Comparison of ENCODE assay signal across 22 mouse cellular contexts in genomic region chr12:113031441-113031840, GRCm38 (mm10). TPM values are rescaled to one million over a fixed set of nuclear protein-coding genes. Genes with fewer than 3 reads are reported as not detected.
A peak's percentile ranks its signal among the peaks of the same experiment; 100 is the strongest.
DNase-seq lines count a peak whose midpoint lies in the region; ATAC-seq and TF ChIP-seq lines count a peak whose summit lies in the region.
"Had no signal": no experiment of that assay in that cellular context is flagged by ENCODE, and none has a peak within 500 bp of the region (broad histone marks: within the 10 kb centered on the region; RNA-seq: fewer than 3 reads in every experiment).

No protein-coding gene starts in this region.

- H3K27ac ChIP-seq in kidney, embryonic 16.5 days (ENCODE audit: low read length) = peak overlapping the region; percentile 72; the same call in 1 of the 2 replicates
- H3K27ac ChIP-seq in kidney, adult 2 months (ENCODE audit: insufficient read depth, low read depth, low read length) = no peak overlapping the region
- H3K27ac ChIP-seq in bone marrow, adult 2 months (ENCODE audit: control insufficient read depth, insufficient read depth, low read depth, low read length, poor library complexity) = peak overlapping the region; percentile 92
- peak overlapping the region; percentile 81 for H3K27ac ChIP-seq in macrophage
- H3K27ac ChIP-seq: hindbrain, embryonic 14.5 days; limb, embryonic 12.5 days had no signal

- DNase-seq in kidney, adult 2 months = no peak
- no peak for DNase-seq in urinary bladder, postnatal 4 days (ENCODE audit: low spot score in 2 of 2)
- DNase-seq in layer of hippocampus, adult 8-10 months (ENCODE audit: low spot score in 2 of 2) = no peak
- no peak for DNase-seq in frontal cortex, postnatal 14 days (ENCODE audit: low spot score in 2 of 2)
- DNase-seq: B cell, adult 2 months; cerebellum, postnatal 14 days; heart, postnatal 14 days; kidney, postnatal 14 days; layer of hippocampus, adult 9-11 months had no signal

- H3K9me3 ChIP-seq in kidney, embryonic 16.5 days (ENCODE audit: low read length) = 0 out of 2 replicates have a peak, but pooled peaks cover 3% of the 10 kb centered on the region
- H3K9me3 ChIP-seq: limb, embryonic 12.5 days had no signal

- 0 out of 2 replicates have a peak, but pooled peaks cover 2% of the 10 kb centered on the region for H3K36me3 ChIP-seq in kidney, embryonic 16.5 days (ENCODE audit: insufficient read depth, low read length)
- H3K36me3 ChIP-seq in kidney, adult 2 months (ENCODE audit: control insufficient read depth, insufficient read depth, low read length) = no peaks in the 10 kb centered on the region
- H3K36me3 ChIP-seq in macrophage (ENCODE audit: inconsistent target) = peaks cover 15% of the 10 kb centered on the region; the same call in 1 of the 2 replicates

- H3K9ac ChIP-seq in kidney, embryonic 16.5 days (replicated peaks; ENCODE audit: low read length) = no peak overlapping the region
- H3K9ac ChIP-seq: hindbrain, embryonic 14.5 days; limb, embryonic 12.5 days had no signal

- peaks cover 93% of the 10 kb centered on the region for H3K79me2 ChIP-seq in macrophage (ENCODE audit: inconsistent target)

- H3K27me3 ChIP-seq in kidney, embryonic 16.5 days (ENCODE audit: insufficient read depth, low read length) = no peaks in the 10 kb centered on the region
- H3K27me3 ChIP-seq in kidney, adult 2 months (replicated peaks; ENCODE audit: control insufficient read depth, insufficient read depth, low read length) = no peaks in the 10 kb centered on the region
- H3K27me3 ChIP-seq: limb, embryonic 12.5 days; Patski had no signal

- TF ChIP-seq POLR2A in kidney, adult 2 months (IDR thresholded peaks at IDR 0.05; ENCODE audit: low read depth, low read length) = no peak
- TF ChIP-seq POLR2A in bone marrow, adult 2 months (IDR thresholded peaks at IDR 0.05; ENCODE audit: borderline replicate concordance, control insufficient read depth, low read depth, low read length) = no peak

- no peak for TF ChIP-seq CTCF in kidney, adult 2 months (conservative IDR thresholded peaks at IDR 0.05; ENCODE audit: insufficient read depth, insufficient read length, low read depth, low read length)
- TF ChIP-seq CTCF in bone marrow, adult 2 months (IDR thresholded peaks at IDR 0.05; ENCODE audit: control insufficient read depth, insufficient read depth, low read length) = no peak

- H3K4me1 ChIP-seq in kidney, embryonic 16.5 days (ENCODE audit: insufficient read depth, low read length) = peaks cover 28% of the 10 kb centered on the region
- peaks cover 22% of the 10 kb centered on the region for H3K4me1 ChIP-seq in kidney, adult 2 months (ENCODE audit: control insufficient read depth, insufficient read depth, low read length)
- H3K4me1 ChIP-seq in bone marrow, adult 2 months (ENCODE audit: control insufficient read depth, insufficient read depth, low read length) = peaks cover 20% of the 10 kb centered on the region

- 83% methylated on average over 6 of the region's 6 CpGs for WGBS in kidney, embryonic 16.5 days
- WGBS in kidney, adult 2 months = 62% methylated on average over 6 of the region's 6 CpGs
- WGBS in bone marrow, adult 2 months = 42% methylated on average over 6 of the region's 6 CpGs
- 29% methylated on average over 6 of the region's 6 CpGs for WGBS in macrophage (ENCODE audit: missing documents)

- H3K4me3 ChIP-seq in kidney, embryonic 16.5 days (ENCODE audit: low read length) = no peak overlapping the region
- H3K4me3 ChIP-seq in kidney, adult 2 months (ENCODE audit: insufficient read depth, low read depth, low read length) = no peak overlapping the region
- no peak overlapping the region for H3K4me3 ChIP-seq in bone marrow, adult 2 months (replicated peaks; ENCODE audit: control insufficient read depth, low read depth, low read length)
- no peak overlapping the region for H3K4me3 ChIP-seq in macrophage (ENCODE audit: inconsistent target)
- H3K4me3 ChIP-seq: limb, embryonic 12.5 days had no signal

- ATAC-seq in kidney, embryonic 16.5 days (ENCODE audit: low FRiP score, low TSS enrichment) = no peak
- peak; percentile 39 for ATAC-seq in erythroid progenitor cell, adult 5-6 weeks (replicated peaks; ENCODE audit: low FRiP score, poor library complexity, severe bottlenecking)
- ATAC-seq: activated CD4-positive, CD25-positive, alpha-beta regulatory T cell, adult 4 months; forebrain, embryonic 14.5 days; Patski had no signal

- no peak overlapping the region for H3K4me2 ChIP-seq in kidney, embryonic 16.5 days (replicated peaks; ENCODE audit: low read depth, low read length)
- H3K4me2 ChIP-seq: hindbrain, embryonic 14.5 days; limb, embryonic 12.5 days had no signal

RNA-seq across cellular contexts. Expression of gene Pacs2, which starts 17.1 kb away (rescaled TPM):
- polyA plus RNA-seq in kidney, embryonic 16.5 days (2015; fragmentation: Nextera tagmentation; extraction: Ambion mirVana) = 13.3 and 13.8 TPM in 2 replicates
- polyA plus RNA-seq in kidney, adult 2 months (2012; rRNA removed) = 42.4 and 47.8 TPM in 2 replicates
- polyA plus RNA-seq in bone marrow, adult 2 months (2011; ENCODE audit: insufficient read depth, insufficient read length, low replicate concordance, missing spikeins) = 25.9 and 33.7 TPM in 2 replicates
- 68.3 and 88.3 TPM in 2 replicates for total RNA-seq in erythroid progenitor cell, adult 5-6 weeks (2015; ENCODE audit: low replicate concordance)
- total RNA-seq in erythroid progenitor cell, adult 5-6 weeks (2017; ENCODE audit: low replicate concordance) = 44.9 and 45.7 TPM in 2 replicates
- total RNA-seq in macrophage (2018; cell fraction: chromatin; rRNA removed) = 100 to 1,000 TPM in 21 of 26 experiments, 10 to 100 TPM in 5; 43.0 to 223 (median 156) TPM
- 10 to 100 TPM; 48.1 to 83.4 (median 70.4) TPM for total RNA-seq in macrophage (2018; cell fraction: cytosol; rRNA removed)
- total RNA-seq in macrophage (2018; cell fraction: nucleus; rRNA removed) = 100 to 1,000 TPM in 13 of 26 experiments, 10 to 100 TPM in 13; 44.8 to 156 (median 99.8) TPM
- polyA plus RNA-seq in macrophage (2018) = 42.2 to 56.7 TPM (median 54.3 TPM) in 3 replicates
- 100 to 1,000 TPM in 3 of 4 experiments, 10 to 100 TPM in 1; 89.5 to 110 (median 108) TPM for total RNA-seq in layer of hippocampus, adult 8-10 months (2022)

RNA-seq across cellular contexts. Expression of gene Brf1, which starts 30.9 kb away (rescaled TPM):
- polyA plus RNA-seq in kidney, embryonic 16.5 days (2015; fragmentation: Nextera tagmentation; extraction: Ambion mirVana) = 70.1 and 71.5 TPM in 2 replicates
- 44.8 and 53.0 TPM in 2 replicates for polyA plus RNA-seq in kidney, adult 2 months (2012; rRNA removed)
- polyA plus RNA-seq in bone marrow, adult 2 months (2011; ENCODE audit: insufficient read depth, insufficient read length, low replicate concordance, missing spikeins) = 54.8 and 94.0 TPM in 2 replicates
- 55.1 and 57.4 TPM in 2 replicates for total RNA-seq in erythroid progenitor cell, adult 5-6 weeks (2015; ENCODE audit: low replicate concordance)
- total RNA-seq in erythroid progenitor cell, adult 5-6 weeks (2017; ENCODE audit: low replicate concordance) = 172 and 200 TPM in 2 replicates
- 100 to 1,000 TPM; 183 to 360 (median 252) TPM for total RNA-seq in macrophage (2018; cell fraction: chromatin; rRNA removed)
- 10 to 100 TPM in 18 of 26 experiments, 1 to 10 TPM in 8; 6.4 to 22.0 (median 13.0) TPM for total RNA-seq in macrophage (2018; cell fraction: cytosol; rRNA removed)
- total RNA-seq in macrophage (2018; cell fraction: nucleus; rRNA removed) = 100 to 1,000 TPM in 18 of 26 experiments, 10 to 100 TPM in 8; 64.8 to 206 (median 130) TPM
- polyA plus RNA-seq in macrophage (2018) = 15.4 to 26.6 TPM (median 18.3 TPM) in 3 replicates
- 10 to 100 TPM; 49.3 to 59.4 (median 57.4) TPM for total RNA-seq in layer of hippocampus, adult 8-10 months (2022)

RNA-seq across cellular contexts. Expression of gene Tex22, which starts 42.9 kb away (rescaled TPM):
- not detected in 2 replicates for polyA plus RNA-seq in kidney, embryonic 16.5 days (2015; fragmentation: Nextera tagmentation; extraction: Ambion mirVana)
- 0.16 and 0.46 TPM in 2 replicates for polyA plus RNA-seq in kidney, adult 2 months (2012; rRNA removed)
- 1.3 and 3.0 TPM in 2 replicates for polyA plus RNA-seq in bone marrow, adult 2 months (2011; ENCODE audit: insufficient read depth, insufficient read length, low replicate concordance, missing spikeins)
- not detected in 2 replicates for total RNA-seq in erythroid progenitor cell, adult 5-6 weeks (2015; ENCODE audit: low replicate concordance)
- not detected in 2 replicates for total RNA-seq in erythroid progenitor cell, adult 5-6 weeks (2017; ENCODE audit: low replicate concordance)
- 1 to 10 TPM in 21 of 26 experiments, under 1 TPM in 4, not detected in 1; 0.71 to 7.4 (median 1.4) TPM for total RNA-seq in macrophage (2018; cell fraction: chromatin; rRNA removed)
- under 1 TPM in 2 of 26 experiments, not detected in 24; 0.20 to 0.39 TPM for total RNA-seq in macrophage (2018; cell fraction: cytosol; rRNA removed)
- 1 to 10 TPM in 6 of 26 experiments, under 1 TPM in 10, not detected in 10; 0.46 to 2.0 (median 0.76) TPM for total RNA-seq in macrophage (2018; cell fraction: nucleus; rRNA removed)
- not detected in 3 replicates for polyA plus RNA-seq in macrophage (2018)
- total RNA-seq in layer of hippocampus, adult 8-10 months (2022) = under 1 TPM; 0.34 to 0.87 (median 0.60) TPM
- total RNA-seq: gastrocnemius, adult 8-10 months; heart, adult 8-10 months had no signal
- polyA plus RNA-seq: forebrain, embryonic 14.5 days; intestine, embryonic 16.5 days; limb, embryonic 12.5 days; Patski; thymus, postnatal 0 days had no signal

RNA-seq across cellular contexts. Expression of gene Btbd6, which starts 55.2 kb away (rescaled TPM):
- polyA plus RNA-seq in kidney, embryonic 16.5 days (2015; fragmentation: Nextera tagmentation; extraction: Ambion mirVana) = 29.4 and 30.6 TPM in 2 replicates
- polyA plus RNA-seq in kidney, adult 2 months (2012; rRNA removed) = 31.8 and 45.2 TPM in 2 replicates
- polyA plus RNA-seq in bone marrow, adult 2 months (2011; ENCODE audit: insufficient read depth, insufficient read length, low replicate concordance, missing spikeins) = 3.3 and 6.3 TPM in 2 replicates
- 0.84 and 3.2 TPM in 2 replicates for total RNA-seq in erythroid progenitor cell, adult 5-6 weeks (2015; ENCODE audit: low replicate concordance)
- 0.68 and 1.0 TPM in 2 replicates for total RNA-seq in erythroid progenitor cell, adult 5-6 weeks (2017; ENCODE audit: low replicate concordance)
- total RNA-seq in macrophage (2018; cell fraction: chromatin; rRNA removed) = 10 to 100 TPM in 2 of 26 experiments, 1 to 10 TPM in 23, not detected in 1; 1.1 to 16.4 (median 4.0) TPM
- 10 to 100 TPM in 2 of 26 experiments, 1 to 10 TPM in 24; 2.7 to 11.0 (median 5.0) TPM for total RNA-seq in macrophage (2018; cell fraction: cytosol; rRNA removed)
- total RNA-seq in macrophage (2018; cell fraction: nucleus; rRNA removed) = 10 to 100 TPM in 3 of 26 experiments, 1 to 10 TPM in 23; 1.9 to 17.2 (median 4.7) TPM
- 5.3 to 10.9 TPM (median 9.7 TPM) in 3 replicates for polyA plus RNA-seq in macrophage (2018)
- 10 to 100 TPM; 55.3 to 61.7 (median 58.9) TPM for total RNA-seq in layer of hippocampus, adult 8-10 months (2022)
